Mouse (Mus musculus): ENCODE results near the gene Khk.

The Khk gene

GRCm38 (mm10) chr5:30944956-30945781, 23.9 kb downstream of the Khk start, which contains the start of gene Cgref1:
Gene Cgref1, minus strand, starts transcription at chr5:30945591.
- peak; percentile 75 to 77 for DNase-seq

- no peak for DNase-seq
Measured at GRCm38 (mm10) chr5:30948620-30949019, 27.4 kb downstream of the Khk start.

GRCm38 (mm10) chr5:30949654-30950326, 28.6 kb downstream of the Khk start:
- DNase-seq, result peak; percentile 91 to 92

- peak; percentile 54 to 55 for DNase-seq
Measured at GRCm38 (mm10) chr5:30950451-30950850, 29.2 kb downstream of the Khk start.

- peak in 1 of 2 experiments; percentile 17 for DNase-seq
Measured at GRCm38 (mm10) chr5:30950922-30951321, 29.7 kb downstream of the Khk start.

- peak in 1 of 2 experiments; percentile 6 for DNase-seq
Measured at GRCm38 (mm10) chr5:30951706-30952105, 30.5 kb downstream of the Khk start.

GRCm38 (mm10) chr5:30952551-30952950, 31.3 kb downstream of the Khk start:
- DNase-seq, result no peak

GRCm38 (mm10) chr5:30954065-30954464, 32.8 kb downstream of the Khk start:
- DNase-seq, result peak; percentile 77 to 80

GRCm38 (mm10) chr5:30954556-30954955, 33.3 kb downstream of the Khk start:
- no peak for DNase-seq

- peak in 1 of 2 experiments; percentile 16 for DNase-seq
Measured at GRCm38 (mm10) chr5:30955751-30956150, 34.5 kb downstream of the Khk start.

GRCm38 (mm10) chr5:30957891-30958290, 36.7 kb downstream of the Khk start:
- DNase-seq, result peak; percentile 14 to 23

GRCm38 (mm10) chr5:30959198-30959854, 38.1 kb downstream of the Khk start:
- DNase-seq, result peak in 1 of 2 experiments; percentile 6

GRCm38 (mm10) chr5:30959966-30960501, 38.8 kb downstream of the Khk start, which contains the start of gene Preb:
Gene Preb, minus strand, starts transcription at chr5:30960361.
- peak; percentile 99 to 100 for DNase-seq

GRCm38 (mm10) chr5:30960814-30961213, 39.6 kb downstream of the Khk start:
- DNase-seq, result no peak

- DNase-seq, result no peak
Measured at GRCm38 (mm10) chr5:30961545-30962505, 40.6 kb downstream of the Khk start.

GRCm38 (mm10) chr5:30963916-30964315, 42.7 kb downstream of the Khk start:
- DNase-seq, result no peak

GRCm38 (mm10) chr5:30966189-30966588, 45.0 kb downstream of the Khk start:
- no peak for DNase-seq

- DNase-seq, result no peak
Measured at GRCm38 (mm10) chr5:30968416-30968815, 47.2 kb downstream of the Khk start, which contains the start of gene Tcf23. Gene Tcf23, plus strand, starts transcription at chr5:30968662.

- no peak for DNase-seq
Measured at GRCm38 (mm10) chr5:30969440-30969839, 48.2 kb downstream of the Khk start.

- peak in 1 of 2 experiments; percentile 10 for DNase-seq
Measured at GRCm38 (mm10) chr5:30974870-30975656, 53.8 kb downstream of the Khk start.

All from cerebellum, postnatal 14 days (tissue).